Mouse (Mus musculus) A20 (cell line): ENCODE data around the gene Gmnc.

Source experiments
- DNase-seq: peaks from one replicate; pipeline ENCODE4 v3.0.0-alpha.2; 2011; ENCODE audit warnings: low read depth, low spot score

Gene Gmnc

GRCm38 (mm10) chr16:26991477-26992300 lies at the start of gene Gmnc:
TSS of gene Gmnc (minus strand) at chr16:26991652.
- no peak for DNase-seq

- no peak for DNase-seq
Measured at GRCm38 (mm10) chr16:27027281-27027680, 35.8 kb upstream of the Gmnc start.

DNA sequence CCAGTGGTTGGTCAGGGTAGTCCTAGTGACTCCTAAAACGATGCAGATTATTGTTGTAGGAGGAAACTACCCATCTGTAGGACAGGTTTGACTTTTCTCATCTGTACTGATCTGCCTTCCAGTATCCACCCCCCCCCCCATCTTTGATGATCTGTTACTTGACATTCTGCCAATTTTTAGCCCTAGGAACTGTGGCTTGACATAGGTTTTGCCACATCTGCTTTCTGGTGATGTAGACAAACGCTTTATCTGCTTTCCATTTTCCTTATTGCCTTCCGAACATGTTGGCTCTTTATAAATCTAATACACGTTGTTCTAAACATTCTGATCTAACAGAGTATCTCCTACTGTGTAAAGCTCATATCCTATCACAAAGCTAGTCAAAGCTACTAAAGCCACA lies 34.8 kb upstream of the Gmnc start:
- DNase-seq, result no peak

DNA sequence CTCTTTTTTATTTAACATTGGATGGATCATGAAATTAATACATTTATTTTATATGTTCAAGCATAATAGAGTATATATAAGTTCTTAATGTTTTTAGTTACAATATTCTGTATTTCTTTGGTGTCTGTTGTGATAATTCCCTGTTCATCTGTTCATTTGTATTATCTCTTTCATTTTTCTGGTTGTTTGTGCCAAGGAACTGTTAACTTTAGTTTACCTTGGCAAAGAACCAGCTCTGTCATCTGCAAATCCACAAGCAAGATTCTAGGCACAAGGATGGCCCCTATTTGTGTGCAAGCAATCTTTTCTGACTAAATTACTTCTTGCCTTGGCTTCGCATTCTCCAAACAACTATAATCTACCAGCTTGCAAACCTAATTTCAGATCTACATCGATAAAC lies 31.3 kb upstream of the Gmnc start:
- no peak for DNase-seq

DNA sequence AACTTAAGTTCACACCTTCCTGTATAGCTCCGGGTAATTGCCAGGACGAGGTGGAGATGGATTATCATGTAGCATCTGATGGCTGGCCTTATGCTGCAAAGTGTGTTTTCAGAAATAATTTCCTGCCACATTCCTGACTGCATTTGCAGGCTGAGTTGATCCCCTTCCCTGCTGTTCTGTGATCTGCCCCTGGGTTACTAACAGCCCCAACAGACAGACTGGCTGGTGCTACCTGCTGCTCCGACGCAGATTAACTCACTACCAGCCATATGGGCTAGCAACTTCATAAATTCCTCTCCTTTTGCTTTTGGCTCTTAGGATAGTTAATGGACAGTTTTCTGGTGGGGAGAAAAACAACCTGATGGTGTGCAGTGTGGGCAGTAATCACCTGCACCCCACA lies 25.9 kb upstream of the Gmnc start:
- DNase-seq, result no peak

DNA sequence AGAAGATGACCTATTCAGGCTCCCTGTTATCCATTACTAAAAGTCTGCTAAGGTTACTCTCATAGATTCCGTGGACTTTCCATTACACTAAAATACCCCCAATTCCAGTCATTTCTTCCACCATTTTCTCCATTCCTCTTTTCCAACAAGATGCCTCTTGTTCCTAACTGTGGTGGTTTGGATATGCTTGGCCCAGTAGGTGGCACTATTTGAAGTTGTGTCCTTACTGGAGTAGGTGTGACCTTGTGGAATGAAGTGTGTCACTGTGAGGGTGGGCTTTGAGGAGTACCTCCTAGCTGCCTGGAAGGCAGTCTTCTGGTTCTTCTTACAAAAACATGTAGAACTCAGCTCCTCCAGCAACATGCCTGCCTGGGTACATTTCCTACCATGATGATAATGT lies 11.3 kb upstream of the Gmnc start:
- no peak for DNase-seq

GRCm38 (mm10) chr16:26999563-26999962 lies 8.1 kb upstream of the Gmnc start:
- DNase-seq, result peak; percentile 5

DNA sequence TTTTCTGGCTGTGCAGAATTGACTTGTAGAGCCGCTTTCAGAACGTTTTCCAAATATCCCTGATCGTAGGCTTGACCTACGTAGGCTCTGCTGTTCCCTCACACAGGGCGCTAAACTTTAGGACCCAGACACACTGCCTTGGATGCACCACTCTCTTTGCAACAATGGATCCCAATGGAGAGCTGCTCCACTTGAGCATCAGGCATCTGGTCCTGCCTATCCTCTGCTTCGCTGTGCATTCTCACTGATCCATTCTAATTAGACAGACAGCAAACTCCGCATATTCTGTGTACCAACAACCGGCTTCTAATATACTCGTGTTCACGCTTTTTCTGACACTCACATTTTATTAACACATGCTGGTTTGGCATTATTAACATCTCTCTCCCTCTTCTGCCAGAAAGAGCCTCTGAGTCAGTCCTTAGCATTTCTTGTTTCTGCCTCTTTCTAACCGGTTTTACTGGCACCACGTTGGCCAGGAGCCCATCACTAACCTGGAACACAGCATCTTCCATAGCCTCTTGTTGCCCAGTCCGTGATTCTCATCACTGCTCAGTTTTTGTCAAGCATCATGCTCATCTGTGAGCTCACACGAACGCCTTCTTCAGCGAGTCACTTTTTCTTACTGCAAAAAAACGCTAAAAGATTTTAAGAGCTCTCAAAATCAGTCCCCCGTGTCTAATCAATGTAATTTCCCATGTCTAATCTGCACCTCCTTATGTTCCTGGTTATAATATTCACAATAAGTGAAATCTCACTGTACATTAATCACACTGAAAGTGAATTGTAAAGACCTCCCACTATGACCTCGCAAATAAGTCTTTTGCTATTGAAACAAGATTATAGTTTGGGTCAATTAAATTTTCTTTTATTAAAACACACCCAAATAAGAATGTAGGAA lies 1.8 kb downstream of the Gmnc start:
- no peak for DNase-seq

DNA sequence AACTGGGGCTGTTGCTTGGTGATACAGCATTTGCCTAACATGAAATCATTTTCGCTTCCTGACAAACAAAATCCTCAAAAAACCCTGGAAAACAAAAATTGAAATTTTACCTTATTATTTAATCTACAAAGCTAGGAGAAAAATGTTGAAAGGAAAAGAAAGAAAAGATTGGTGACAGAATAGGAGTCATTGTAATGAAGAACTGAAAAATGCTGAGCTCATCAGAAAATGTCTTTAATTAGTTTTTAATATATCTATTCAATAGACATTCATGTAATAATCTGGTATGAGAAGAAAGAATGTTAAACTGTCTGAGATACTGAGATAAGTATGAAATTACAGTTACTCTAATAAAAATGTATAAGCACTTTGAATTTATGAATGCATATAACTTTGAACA lies 3.3 kb downstream of the Gmnc start:
- DNase-seq, result no peak

DNA sequence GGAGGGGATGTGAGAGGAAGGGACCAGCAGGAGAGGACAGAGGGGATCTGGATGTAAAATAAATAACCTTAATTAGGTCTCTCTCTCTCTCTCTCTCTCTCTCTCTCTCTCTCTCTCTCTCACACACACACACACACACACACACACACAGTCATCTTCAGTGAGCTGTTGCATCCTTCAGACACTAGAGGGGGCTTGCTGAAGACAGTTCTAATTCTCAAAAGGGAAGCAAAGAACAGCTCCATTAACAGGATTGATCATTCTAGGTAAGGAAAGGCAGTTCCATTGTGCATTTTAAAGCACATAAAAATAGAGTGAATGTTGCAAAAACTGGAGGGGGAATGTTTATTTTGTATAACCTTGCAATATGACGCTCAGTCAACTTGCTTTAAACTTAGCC lies 5.7 kb downstream of the Gmnc start:
- DNase-seq, result no peak

GRCm38 (mm10) chr16:26982112-26982511 lies 9.3 kb downstream of the Gmnc start:
- peak; percentile 3 for DNase-seq

DNA sequence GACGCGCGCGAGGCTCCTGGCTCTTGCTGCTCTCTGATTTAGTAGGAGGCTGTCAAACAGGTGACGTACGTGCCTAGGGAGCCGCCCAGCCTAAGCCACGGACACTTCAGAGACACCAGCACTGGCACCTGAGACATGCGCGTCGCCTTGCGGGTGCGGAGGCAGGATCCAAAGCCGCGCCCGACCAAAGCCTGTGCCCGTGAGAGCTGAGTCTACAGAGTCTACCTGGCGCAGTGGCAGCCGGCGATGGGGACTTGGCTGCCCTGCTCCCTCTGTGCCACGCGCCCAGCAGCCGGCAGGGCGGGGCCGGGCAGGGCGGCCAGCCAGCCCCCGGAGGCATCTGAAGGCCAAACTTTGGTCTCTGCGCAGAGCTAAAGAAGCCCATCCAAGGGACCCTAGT lies 23.5 kb downstream of the Gmnc start:
- DNase-seq, result no peak

DNA sequence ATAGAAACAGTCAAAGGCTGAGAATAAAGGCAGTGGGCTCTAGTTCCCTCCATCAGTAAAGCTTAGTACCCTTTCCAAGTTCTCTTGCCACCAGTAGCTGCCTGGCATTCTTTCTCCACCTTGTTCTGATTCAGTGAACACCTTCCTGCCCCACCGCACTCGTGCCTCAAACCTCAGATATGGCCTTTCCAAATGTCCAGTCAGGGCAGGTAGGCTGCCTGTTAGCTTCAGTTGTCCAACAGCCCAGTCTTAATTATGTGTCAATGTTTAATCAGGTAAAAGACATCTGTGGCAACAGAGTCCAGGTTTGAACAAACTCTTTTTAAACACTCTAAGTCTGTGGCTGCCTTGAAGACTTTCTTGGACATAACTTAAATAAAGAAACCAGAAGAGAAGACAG lies 24.6 kb downstream of the Gmnc start:
- no peak for DNase-seq

GRCm38 (mm10) chr16:26961971-26962370 lies 29.5 kb downstream of the Gmnc start:
- no peak for DNase-seq

DNA sequence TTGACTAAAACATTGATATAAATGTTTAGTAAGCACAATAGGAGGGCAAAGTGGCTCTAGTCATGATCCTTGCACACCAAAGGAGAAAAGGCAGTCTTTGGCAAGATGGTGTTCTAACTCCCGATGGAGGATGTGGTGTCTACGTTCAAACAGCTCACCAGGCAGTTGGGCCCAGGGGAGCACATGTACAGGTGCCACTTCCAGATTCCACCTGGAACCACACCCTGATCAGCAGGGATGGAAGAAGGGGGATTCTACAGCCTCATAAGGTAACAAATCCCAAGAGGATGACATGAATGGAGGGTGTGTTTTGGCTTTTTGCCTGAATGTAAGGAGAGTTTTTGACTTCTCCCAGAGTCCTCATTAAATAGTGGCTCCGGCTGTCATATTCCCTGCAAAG lies 39.9 kb downstream of the Gmnc start:
- DNase-seq, result no peak

- DNase-seq, result no peak
Measured at GRCm38 (mm10) chr16:26950209-26950608, 41.2 kb downstream of the Gmnc start.

DNA sequence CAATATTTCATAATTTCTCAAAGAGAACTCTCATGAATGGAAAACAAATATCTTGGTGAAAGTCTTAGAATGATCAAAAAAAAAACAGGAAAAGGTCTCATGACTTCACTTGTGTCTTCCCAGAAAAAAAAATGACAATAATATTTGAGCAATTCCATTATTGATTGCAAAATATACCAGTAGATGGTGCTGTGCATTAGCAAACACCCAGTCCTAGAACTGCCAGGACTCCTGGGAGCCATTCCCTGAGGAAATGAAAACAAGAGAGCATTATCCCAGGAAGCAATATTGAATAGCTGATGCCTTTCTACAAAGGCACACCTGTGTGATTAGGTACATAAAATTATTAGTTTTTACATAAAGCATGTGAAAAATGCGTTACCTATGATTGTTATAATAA lies 87.5 kb downstream of the Gmnc start:
- DNase-seq, result no peak

DNA sequence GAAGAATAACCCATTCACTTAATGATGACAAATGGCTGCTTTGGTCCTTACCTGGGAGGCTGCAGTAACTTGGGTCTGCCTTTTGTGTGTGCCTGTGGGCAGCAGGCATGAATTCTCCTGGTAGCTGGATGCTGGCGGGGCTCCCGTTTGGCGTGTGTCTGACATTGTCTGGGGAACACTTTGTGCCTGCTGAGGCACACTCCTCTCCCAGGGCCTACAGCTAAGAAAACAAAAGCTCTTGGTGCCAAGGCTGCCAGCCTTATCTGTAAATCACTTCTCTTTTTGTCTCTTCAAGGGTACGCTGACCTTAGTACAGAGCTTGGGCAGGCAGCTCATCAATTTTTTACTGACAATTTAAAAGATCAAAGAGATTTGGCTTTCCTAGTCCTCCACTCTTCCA lies 90.0 kb downstream of the Gmnc start:
- no peak for DNase-seq

DNA sequence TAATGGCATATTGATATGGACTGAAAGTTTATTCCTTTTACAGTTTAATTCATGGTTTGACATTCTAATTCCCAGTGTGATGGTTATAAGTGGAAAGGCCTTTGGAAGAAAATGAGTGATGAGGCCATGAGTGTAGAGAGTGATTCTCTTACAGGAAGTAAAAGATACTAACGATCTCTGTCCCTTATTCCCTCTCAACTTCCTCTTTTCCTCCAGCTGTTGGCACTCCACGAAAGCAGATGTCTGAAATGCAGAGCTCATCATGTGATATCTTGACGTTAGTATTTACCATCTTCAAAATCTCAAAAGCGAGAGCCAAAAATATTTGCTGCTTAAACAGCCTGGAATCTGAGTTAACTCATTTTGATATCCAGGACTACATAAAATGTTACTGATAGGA lies 105.1 kb downstream of the Gmnc start:
- no peak for DNase-seq

DNA sequence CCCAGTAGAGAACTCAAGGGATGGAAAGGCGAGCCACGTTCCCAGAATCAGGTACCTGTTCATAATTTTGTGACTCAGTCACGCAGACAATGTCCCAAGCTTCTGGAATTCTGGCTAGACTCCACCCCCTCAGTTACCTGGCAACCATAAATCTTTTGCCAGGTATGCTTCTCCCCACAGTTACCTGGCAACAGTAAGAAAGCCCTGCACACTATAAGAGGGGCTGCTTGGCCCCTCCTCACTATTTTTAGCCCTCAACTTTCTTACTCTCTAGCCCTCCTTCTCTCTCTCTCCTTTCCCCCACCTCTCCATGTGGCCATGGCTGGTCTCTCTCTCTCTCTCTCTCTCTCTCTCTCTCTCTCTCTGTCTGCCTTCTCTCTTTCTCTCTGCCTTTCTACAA lies 114.6 kb downstream of the Gmnc start:
- DNase-seq, result no peak
